Mouse (Mus musculus): ENCODE measurements around the gene Plekha5. TPM values are rescaled to one million over a fixed set of nuclear protein-coding genes. Genes with fewer than 3 reads are reported as not detected.

Plekha5 gene
- total RNA-seq, 2 experiments from 2014 or later = 10.0 to 12.9 TPM

DNA sequence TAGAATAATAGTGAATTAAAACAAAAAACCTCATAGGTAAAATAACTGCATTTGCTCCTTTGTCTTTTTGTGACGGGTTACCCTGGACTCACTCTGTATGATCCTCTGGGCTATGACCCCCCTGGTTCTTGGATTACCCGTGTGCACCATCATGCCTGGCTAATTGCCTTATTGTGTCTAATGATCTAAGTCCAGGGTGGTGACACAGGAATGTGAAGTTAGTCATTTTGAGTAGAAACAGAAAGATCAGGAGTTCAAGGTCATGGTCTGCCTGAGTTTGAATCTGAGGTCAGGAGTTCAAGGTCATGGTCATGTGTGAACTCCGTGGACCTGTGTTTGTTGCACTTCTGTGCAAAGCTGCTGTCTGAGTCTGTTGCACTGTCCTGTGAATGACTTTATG is 181.9 kb downstream of the Plekha5 start:
- H3K27ac ChIP-seq = no peak overlapping the region
- intact Hi-C loops (cut with DNase I) = no loop called here
- no peak for DNase-seq
- no peak for TF ChIP-seq CTCF (IDR thresholded peaks at IDR 0.05)
- no peak overlapping the region for H3K4me3 ChIP-seq

DNA sequence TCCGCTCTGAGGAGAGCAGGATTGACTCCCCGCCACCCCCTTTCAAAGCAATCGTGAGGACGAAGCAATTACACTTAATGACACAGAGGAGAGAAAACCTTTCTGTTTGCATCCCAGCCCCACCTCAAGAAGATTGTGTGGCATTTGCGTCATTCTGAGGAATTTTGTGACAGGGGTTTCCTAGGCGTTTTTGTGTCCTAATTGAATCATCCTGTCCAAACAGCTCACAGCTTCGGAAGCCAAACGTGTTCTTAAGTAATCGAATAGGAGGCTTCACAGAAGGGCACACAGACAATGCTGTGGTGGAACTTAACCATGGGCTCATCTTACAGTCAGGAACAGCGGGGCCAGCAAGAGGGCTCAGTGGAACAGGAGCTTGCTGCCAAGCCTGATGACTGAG is 182.7 kb downstream of the Plekha5 start:
- intact Hi-C loops (cut with DNase I) = no loop called here
- Histone ChIP-seq H3K27ac (no peak overlapping the region), H3K4me3 (no peak overlapping the region)
- DNase-seq = no peak
- no peak for TF ChIP-seq CTCF (IDR thresholded peaks at IDR 0.05)

DNA sequence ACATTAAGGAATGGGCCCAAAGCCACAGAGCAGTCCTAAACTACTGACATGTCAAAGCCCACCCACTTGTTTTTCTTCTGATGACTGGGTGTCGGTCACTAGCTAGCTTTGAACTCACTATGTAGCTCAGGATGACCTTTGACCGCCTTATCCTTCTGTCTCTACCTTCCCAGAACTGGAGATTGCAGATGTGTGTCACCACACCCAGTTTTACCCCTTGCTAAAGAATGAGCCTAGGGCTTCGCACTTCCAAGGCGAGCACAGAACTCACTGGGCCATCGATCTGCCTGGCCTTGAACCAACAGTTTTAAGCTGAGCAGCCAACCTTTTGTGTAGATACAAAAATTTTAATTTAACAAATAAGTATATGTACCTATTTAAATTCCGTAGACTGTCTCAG is 184.8 kb downstream of the Plekha5 start:
- no peak for DNase-seq
- H3K4me3 ChIP-seq = no peak overlapping the region
- H3K27ac ChIP-seq = no peak overlapping the region
- intact Hi-C loops (cut with DNase I) = no loop called here
- TF ChIP-seq CTCF (IDR thresholded peaks at IDR 0.05) = no peak

DNA sequence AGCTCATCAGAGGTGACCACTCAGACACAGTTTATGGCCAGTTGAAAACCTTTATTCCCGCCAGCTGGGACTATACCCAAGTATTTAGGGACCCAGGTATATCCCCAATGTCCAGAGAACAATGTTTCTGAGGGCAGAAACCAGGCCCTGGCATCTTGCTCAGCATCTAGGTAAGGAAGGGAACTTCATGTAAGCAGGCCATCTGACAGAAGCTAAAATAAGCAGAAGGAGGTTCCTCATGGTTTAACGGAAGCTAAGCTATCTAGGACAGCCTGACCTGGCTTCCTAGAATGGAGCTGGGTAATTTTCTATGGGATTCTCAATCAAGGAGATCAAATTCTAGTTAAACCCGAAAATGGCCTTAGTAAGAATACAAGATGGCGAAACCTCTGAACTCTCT is 185.7 kb downstream of the Plekha5 start:
- DNase-seq = no peak
- intact Hi-C loops (cut with DNase I) = no loop called here
- no peak overlapping the region for H3K27ac ChIP-seq
- H3K4me3 ChIP-seq = no peak overlapping the region
- TF ChIP-seq CTCF (IDR thresholded peaks at IDR 0.05) = no peak

DNA sequence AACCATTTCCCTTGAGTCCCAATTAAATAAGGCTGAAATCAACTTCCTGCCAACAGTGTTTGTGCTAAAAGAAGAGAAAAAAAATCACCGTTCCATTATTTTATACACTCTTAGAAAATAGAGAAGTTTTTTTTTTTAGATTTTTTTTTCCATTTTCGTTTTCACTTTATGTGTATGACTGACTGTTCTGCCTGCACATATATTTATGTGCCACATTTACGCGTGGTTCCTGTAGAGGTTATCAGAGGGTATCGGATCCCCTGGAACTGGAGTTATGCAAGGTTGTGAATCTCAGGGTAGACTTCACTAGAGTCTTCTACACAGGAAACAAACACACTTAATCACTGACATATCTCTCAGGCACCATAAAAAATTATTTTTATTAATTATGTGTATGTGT is 186.3 kb downstream of the Plekha5 start:
- no peak for DNase-seq
- no peak for TF ChIP-seq CTCF (IDR thresholded peaks at IDR 0.05)
- intact Hi-C loops (cut with DNase I) = no loop called here
- Histone ChIP-seq H3K4me3 (no peak overlapping the region), H3K27ac (no peak overlapping the region)

DNA sequence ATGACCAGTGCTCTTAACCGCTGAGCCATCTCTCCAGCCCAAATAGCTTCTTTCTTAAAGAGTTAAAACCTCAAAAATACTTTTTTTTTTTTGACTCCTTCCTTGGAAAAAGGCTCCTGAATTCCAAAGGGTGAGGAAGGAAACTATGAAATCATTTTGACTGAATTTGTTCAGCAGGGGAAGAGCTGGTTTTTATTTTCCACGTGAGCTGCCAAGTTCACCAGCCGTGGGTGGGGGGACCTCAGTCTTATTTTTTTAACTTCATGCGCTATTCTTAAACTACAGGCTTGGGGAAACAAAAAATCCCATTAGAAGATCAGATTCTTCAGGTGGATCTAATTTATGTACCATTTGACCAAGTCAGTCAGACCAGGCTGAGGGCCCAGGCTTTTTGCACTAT is 187.4 kb downstream of the Plekha5 start:
- intact Hi-C loops (cut with DNase I) = no loop called here
- peak overlapping the region; percentile 75 for H3K27ac ChIP-seq
- H3K4me3 ChIP-seq = peak overlapping the region; percentile 49; the same call in 1 of the 2 replicates
- DNase-seq = no peak
- no peak for TF ChIP-seq CTCF (IDR thresholded peaks at IDR 0.05)

DNA sequence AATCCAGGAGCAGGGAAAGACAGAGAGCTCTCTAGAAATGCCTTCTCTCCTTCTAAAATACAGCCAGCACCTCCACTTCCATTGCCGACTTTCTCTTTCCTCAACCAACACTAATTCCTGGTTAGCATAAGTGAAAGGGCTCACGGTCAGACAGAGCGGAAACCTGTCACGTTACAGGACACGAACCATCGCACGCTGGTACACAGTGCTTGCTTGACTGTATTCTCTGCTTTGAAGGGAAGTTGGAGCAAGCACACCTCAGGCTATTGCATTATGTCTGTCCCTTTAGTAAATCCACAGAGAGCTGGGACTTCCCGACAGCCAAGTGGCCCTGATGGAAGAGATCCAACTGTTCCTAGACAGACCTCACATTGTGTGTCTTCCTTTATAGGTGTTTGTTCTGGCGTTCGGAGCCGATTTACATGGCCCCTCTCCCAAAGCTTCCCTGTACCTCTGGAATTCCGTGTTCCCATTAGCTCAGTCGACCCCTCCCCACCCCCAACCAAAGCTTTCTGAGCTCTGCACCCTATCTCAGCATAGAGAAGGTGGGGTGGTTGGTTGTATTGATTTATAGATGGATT is 188.1 kb downstream of the Plekha5 start:
- no peak for DNase-seq
- H3K27ac ChIP-seq = peak overlapping the region; percentile 75
- peak overlapping the region; percentile 49 for H3K4me3 ChIP-seq
- intact Hi-C loops (cut with DNase I) = no loop called here
- no peak for TF ChIP-seq CTCF (IDR thresholded peaks at IDR 0.05)

DNA sequence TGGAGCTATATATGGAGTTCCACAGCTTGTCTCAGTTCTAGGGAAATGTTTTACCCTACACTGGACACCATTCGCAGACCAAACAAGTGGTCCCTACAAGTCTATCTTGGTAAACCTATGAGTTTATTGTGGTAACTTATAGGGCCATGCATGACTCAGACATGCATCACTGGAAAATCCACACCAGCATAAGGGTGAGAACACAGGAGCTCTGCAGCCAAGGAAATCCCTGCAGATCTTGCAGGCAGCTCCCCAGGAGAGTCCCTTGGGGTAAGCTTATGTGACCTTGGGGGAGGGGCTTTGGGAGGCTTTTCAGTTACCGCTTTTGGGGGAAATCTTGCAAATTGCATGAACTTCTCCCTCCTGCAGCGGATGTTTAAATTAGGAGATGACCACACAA is 190.0 kb downstream of the Plekha5 start:
- no peak for TF ChIP-seq CTCF (IDR thresholded peaks at IDR 0.05)
- Histone ChIP-seq H3K27ac (no peak overlapping the region), H3K4me3 (no peak overlapping the region)
- intact Hi-C loops (cut with DNase I) = no loop called here
- no peak for DNase-seq

DNA sequence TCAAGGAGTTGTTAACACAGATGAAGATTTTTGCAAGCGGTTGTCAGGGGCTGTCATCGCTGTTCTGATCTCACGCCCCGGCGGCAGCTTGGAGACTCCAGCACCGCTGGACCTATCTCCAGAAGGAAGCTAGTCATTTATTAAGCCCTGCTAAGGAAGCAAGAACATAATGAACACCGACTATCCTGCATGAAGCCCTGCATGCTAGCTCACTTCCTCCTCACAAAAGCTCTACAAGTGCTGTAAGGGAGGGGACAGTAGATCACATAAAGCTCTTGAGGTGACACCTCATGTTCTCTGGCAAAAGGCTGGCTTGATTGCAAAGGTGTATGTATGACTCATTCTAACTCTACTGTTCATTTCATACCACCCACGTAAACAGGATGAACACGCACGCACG is 190.9 kb downstream of the Plekha5 start:
- no peak for DNase-seq
- intact Hi-C loops (cut with DNase I) = no loop called here
- TF ChIP-seq CTCF (IDR thresholded peaks at IDR 0.05) = no peak
- no peak overlapping the region for H3K4me3 ChIP-seq
- no peak overlapping the region for H3K27ac ChIP-seq

DNA sequence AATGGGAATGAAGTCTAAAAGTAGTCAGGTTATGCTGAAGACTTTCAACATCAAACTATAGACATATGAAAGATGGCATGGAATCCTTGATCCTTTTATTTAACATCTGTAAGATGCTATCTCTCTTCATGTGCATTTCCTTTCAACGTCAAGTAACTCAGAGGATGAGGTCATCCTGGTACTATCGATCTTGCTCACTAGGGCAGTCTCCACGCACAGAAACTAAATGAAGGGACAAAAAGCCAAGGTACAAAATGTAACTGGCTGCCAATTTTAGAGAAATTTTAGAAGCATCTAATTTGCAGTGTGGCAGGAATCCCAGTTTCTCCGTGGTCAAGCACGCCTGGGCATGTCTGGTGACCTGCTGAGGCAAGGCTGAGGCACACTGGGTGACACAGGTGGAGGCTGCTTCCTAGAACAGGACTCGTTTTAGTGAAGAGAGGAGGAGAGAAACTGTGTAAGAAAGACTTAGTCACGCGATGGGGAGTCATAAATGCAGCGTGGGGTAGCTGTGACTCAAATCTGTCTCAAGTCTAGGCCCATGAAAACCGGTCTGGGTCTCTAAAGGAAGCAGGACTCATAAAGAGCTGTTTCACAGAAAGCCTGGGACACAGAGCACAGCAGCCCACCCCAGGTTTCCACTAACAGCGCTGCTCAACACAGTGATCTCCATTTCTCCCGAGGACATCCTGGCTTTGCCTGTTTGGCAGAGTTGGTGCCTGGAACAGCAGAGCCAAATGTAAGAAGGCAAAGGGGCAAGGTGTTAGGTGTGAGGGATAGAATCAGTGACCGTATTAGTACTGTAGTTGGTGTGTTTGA is 196.9 kb downstream of the Plekha5 start:
- peak; percentile 30 for DNase-seq
- Histone ChIP-seq H3K27ac (peak overlapping the region; percentile 24; the same call in 1 of the 2 replicates), H3K4me3 (no peak overlapping the region)
- TF ChIP-seq CTCF (IDR thresholded peaks at IDR 0.05) = no peak
- intact Hi-C loops (cut with DNase I) = no loop called here

DNA sequence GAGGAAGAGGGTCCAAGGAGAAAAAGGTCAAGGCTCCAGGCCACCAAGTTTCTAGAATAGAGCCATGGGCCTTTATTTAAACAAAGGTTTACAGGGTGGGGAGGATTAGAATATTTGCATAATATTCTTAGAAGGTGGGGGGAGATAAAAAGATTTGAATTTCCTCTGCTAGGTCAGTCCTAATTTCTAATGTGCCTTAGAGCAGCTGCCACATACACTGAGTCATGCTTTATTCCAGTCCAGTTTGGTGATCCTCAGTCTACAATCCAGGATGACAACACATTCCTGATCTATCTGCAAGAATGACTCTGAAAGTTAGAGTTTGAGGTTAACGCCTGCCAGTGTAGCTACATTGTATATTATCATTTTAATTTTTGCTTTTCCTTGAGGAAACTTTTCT is 197.8 kb downstream of the Plekha5 start:
- H3K4me3 ChIP-seq = no peak overlapping the region
- no peak overlapping the region for H3K27ac ChIP-seq
- intact Hi-C loops (cut with DNase I) = no loop called here
- no peak for DNase-seq
- TF ChIP-seq CTCF (IDR thresholded peaks at IDR 0.05) = no peak

DNA sequence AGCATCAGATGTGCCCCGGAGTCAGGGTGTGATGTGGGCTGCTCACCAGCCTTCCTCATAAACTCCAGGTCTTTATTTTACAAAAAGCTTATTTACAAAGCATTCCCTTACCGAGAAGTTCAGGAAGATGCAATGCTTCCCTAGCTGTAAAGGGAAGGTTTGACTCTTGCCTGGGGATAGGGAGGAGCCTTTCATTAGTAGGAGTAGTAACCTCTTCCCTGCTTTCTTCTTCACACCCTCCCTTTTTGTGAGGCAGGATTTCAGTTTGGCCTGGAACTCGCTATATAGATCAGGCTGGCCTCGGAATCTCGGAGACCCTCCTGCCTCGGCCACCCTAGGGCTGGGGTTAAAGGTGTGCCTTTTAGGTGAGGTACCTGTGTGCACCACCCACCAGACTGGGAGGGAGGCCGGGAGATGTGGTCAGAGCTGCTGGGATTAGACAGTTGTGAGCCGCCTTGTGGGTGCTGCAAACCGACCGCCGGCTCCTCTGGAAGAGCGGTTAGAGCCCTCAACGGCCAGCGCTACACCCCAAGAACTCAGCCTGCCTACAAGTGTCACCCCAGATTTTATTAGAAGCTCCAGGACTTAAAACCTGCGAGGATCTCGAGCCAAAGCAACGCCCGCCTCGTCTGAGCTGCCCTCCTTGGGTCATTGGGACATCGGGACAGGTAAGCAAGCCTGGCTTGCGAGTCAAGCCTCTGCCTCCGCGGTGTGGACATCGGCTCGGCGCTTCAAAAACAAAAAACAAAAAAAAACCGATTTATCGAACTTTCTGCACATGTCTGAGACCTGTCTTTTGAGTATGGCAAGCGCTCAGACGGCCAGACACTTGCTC is 198.8 kb downstream of the Plekha5 start, which contains the start of gene Aebp2:
Aebp2 (plus strand) TSS at position 273 of the 835 bp plus-strand sequence.
- Histone ChIP-seq H3K27ac (peak within 1 kb of the TSS; percentile 95), H3K4me3 (peak within 1 kb of the TSS; percentile 93)
- DNase-seq = no peak
- intact Hi-C loops (cut with DNase I) = no loop called here
- TF ChIP-seq CTCF (IDR thresholded peaks at IDR 0.05) = no peak

Measured in gastrocnemius, adult 2 months (tissue).